Mouse (Mus musculus): ENCODE results near the gene Aadat. TPM values are rescaled to one million over a fixed set of nuclear protein-coding genes. Genes with fewer than 3 reads are reported as not detected.
A peak's percentile ranks its signal among the peaks of the same experiment; 100 is the strongest.
"Not testable (repeated sequence)": the region's sequence is repeated elsewhere in the genome, so short reads cannot be mapped to it uniquely, and the experiment has no call there.

Aadat gene
- polyA plus RNA-seq, 1 experiment from 2014 or later = 1.1 TPM

DNA sequence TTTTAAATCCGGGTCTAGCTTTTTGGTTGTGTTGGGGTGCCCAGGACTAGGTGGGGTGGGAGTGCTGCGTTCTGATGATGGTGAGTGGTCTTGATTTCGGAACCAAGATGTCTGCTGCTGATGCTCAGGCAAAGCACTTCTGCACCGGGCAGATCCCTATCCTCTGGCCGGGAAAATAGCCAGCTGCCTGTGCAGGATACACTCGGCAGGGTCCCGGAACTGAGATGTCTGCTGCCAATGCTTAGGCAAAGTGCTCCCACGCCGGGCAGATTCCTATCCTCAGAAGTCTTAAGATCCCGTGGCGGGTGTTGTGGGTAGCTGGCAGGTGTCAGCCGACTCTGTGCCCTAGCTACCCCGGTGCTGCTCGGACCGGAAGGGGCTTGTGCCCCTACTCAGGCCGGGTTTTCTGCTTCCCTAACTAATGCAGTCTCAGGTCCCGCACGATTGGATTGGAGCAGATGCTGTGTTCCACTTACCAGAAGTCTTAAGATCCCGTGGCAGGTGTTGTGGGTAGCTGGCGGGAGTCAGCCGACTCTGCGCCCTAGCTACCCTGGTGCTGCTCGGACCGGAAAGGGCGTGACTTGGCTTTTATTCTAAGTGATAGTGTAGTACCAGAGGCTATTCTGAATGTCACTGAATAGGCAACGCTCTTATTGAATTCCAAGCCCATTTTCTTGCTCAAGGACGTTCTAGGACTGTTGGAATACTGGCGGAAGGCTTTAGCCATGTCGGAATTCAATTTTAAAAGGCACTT, 85.8 kb downstream of the Aadat start:
- not testable (repeated sequence) for H3K27me3 ChIP-seq (ENCODE audit: low read depth, poor library complexity, severe bottlenecking); H3K27ac ChIP-seq; H3K4me1 ChIP-seq; H3K36me3 ChIP-seq; H3K4me3 ChIP-seq; H3K9me3 ChIP-seq (replicated peaks); DNase-seq (ENCODE audit: low spot score)
- 86% methylated on average over 29 of the region's 29 CpGs for WGBS

DNA sequence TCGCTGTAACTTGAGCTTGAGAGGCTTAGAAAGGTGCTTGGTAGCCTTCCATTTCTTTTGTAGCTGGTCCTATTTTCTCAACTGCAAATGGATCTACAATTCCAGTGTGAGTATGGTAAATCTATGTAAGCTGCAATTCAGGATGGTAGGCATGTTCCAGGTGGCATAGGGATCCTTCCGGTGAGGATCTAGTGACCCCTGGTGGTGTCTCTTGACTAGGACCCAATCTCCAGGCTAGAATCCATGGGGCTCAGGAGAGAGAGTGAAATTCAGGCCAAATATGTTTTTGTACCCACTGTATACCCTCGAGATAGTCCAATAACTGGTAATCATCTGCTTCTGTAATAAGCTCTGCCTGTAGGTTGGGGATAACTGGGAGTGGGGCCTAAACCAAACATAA, 89.0 kb downstream of the Aadat start:
- DNase-seq (ENCODE audit: low spot score) = peak; percentile 32
- H3K4me3 ChIP-seq = no peak overlapping the region
- H3K36me3 ChIP-seq = no peaks in the 10 kb centered on the region
- H3K9me3 ChIP-seq (replicated peaks) = no peaks in the 10 kb centered on the region
- no peaks in the 10 kb centered on the region for H3K4me1 ChIP-seq
- 57% methylated on average over 3 of the region's 3 CpGs for WGBS
- no peak overlapping the region for H3K27ac ChIP-seq
- H3K27me3 ChIP-seq (ENCODE audit: low read depth, poor library complexity, severe bottlenecking) = no peaks in the 10 kb centered on the region

Other genes starting within 250 kb of the Aadat start
- not detected in 2 replicates for gene Gm10283, start 2.7 kb upstream of the Aadat start, polyA plus RNA-seq (2016; fragmentation: Nextera tagmentation; extraction: Ambion mirVana)
- 0.53 and 0.83 TPM in 2 replicates for gene Mfap3l, start 126.9 kb downstream of the Aadat start, polyA plus RNA-seq (2016; fragmentation: Nextera tagmentation; extraction: Ambion mirVana)

Data from limb, embryonic 10.5 days (tissue).